Mouse (Mus musculus): ENCODE measurements around the gene Nrg4. TPM values are rescaled to one million over a fixed set of nuclear protein-coding genes. Genes with fewer than 3 reads are reported as not detected.
"Not testable (repeated sequence)": the region's sequence is repeated elsewhere in the genome, so short reads cannot be mapped to it uniquely, and the experiment has no call there.

The Nrg4 gene
- polyA plus RNA-seq, 1 experiment from 2014 or later: 1.0 TPM

- Histone ChIP-seq H3K4me3 (no peak overlapping the region), H3K27ac (no peak overlapping the region), H3K9me3 (no peaks in the 10 kb centered on the region), H3K27me3 (no peaks in the 10 kb centered on the region), H3K4me2 (no peak overlapping the region), H3K36me3 (no peaks in the 10 kb centered on the region), H3K4me1 (0 out of 2 replicates have a peak, but pooled peaks cover 2% of the 10 kb centered on the region), H3K9ac (no peak overlapping the region)
- ATAC-seq (ENCODE audit: borderline replicate concordance, extremely low read depth, low FRiP score, low TSS enrichment): no peak
- WGBS: 63% methylated on average over 4 of the region's 4 CpGs
These were observed 52.7 kb downstream of the Nrg4 start for GRCm38 (mm10) chr9:55273906-55274305.

GRCm38 (mm10) chr9:55271960-55272560 is 54.6 kb downstream of the Nrg4 start:
- no peak overlapping the region for H3K9ac ChIP-seq
- no peak for ATAC-seq (ENCODE audit: borderline replicate concordance, extremely low read depth, low FRiP score, low TSS enrichment)
- H3K4me2 ChIP-seq: no peak overlapping the region
- no peaks in the 10 kb centered on the region for H3K36me3 ChIP-seq
- H3K27ac ChIP-seq: no peak overlapping the region
- no peak overlapping the region for H3K4me3 ChIP-seq
- H3K4me1 ChIP-seq: 0 out of 2 replicates have a peak, but pooled peaks cover 2% of the 10 kb centered on the region
- 50% methylated on average over 5 of the region's 5 CpGs for WGBS
- H3K27me3 ChIP-seq: no peaks in the 10 kb centered on the region
- H3K9me3 ChIP-seq: no peaks in the 10 kb centered on the region

- WGBS: 52% methylated on average over 8 of the region's 8 CpGs
- H3K4me2 ChIP-seq: no peak overlapping the region
- ATAC-seq (ENCODE audit: borderline replicate concordance, extremely low read depth, low FRiP score, low TSS enrichment): no peak
- no peak overlapping the region for H3K27ac ChIP-seq
- H3K4me3 ChIP-seq: no peak overlapping the region
- no peaks in the 10 kb centered on the region for H3K36me3 ChIP-seq
- no peaks in the 10 kb centered on the region for H3K27me3 ChIP-seq
- H3K9ac ChIP-seq: no peak overlapping the region
- no peaks in the 10 kb centered on the region for H3K4me1 ChIP-seq
- H3K9me3 ChIP-seq: no peaks in the 10 kb centered on the region
These were observed 62.0 kb downstream of the Nrg4 start for GRCm38 (mm10) chr9:55264356-55265302.

GRCm38 (mm10) chr9:55259741-55260140 is 66.9 kb downstream of the Nrg4 start:
- Histone ChIP-seq H3K36me3 (no peaks in the 10 kb centered on the region), H3K9ac (no peak overlapping the region), H3K4me3 (no peak overlapping the region), H3K4me2 (no peak overlapping the region), H3K27me3 (no peaks in the 10 kb centered on the region), H3K4me1 (no peaks in the 10 kb centered on the region), H3K27ac (no peak overlapping the region), H3K9me3 (no peaks in the 10 kb centered on the region)
- no peak for ATAC-seq (ENCODE audit: borderline replicate concordance, extremely low read depth, low FRiP score, low TSS enrichment)
- 53% methylated on average over 6 of the region's 6 CpGs for WGBS

- no peak overlapping the region for H3K9ac ChIP-seq
These were observed 69.5 kb downstream of the Nrg4 start for GRCm38 (mm10) chr9:55257105-55257504.

GRCm38 (mm10) chr9:55255604-55256003 is 71.0 kb downstream of the Nrg4 start:
- Histone ChIP-seq H3K27ac (no peak overlapping the region), H3K27me3 (no peaks in the 10 kb centered on the region), H3K36me3 (no peaks in the 10 kb centered on the region), H3K4me2 (no peak overlapping the region), H3K4me3 (no peak overlapping the region), H3K4me1 (no peaks in the 10 kb centered on the region), H3K9me3 (no peaks in the 10 kb centered on the region), H3K9ac (no peak overlapping the region)
- 54% methylated on average over 4 of the region's 4 CpGs for WGBS
- no peak for ATAC-seq (ENCODE audit: borderline replicate concordance, extremely low read depth, low FRiP score, low TSS enrichment)

More at GRCm38 (mm10) chr9:55257105-55257504, 69.5 kb downstream of the Nrg4 start:
- Histone ChIP-seq H3K36me3 (no peaks in the 10 kb centered on the region), H3K4me1 (no peaks in the 10 kb centered on the region), H3K4me3 (no peak overlapping the region), H3K27me3 (no peaks in the 10 kb centered on the region), H3K4me2 (no peak overlapping the region), H3K9me3 (no peaks in the 10 kb centered on the region), H3K27ac (no peak overlapping the region)
- no peak for ATAC-seq (ENCODE audit: borderline replicate concordance, extremely low read depth, low FRiP score, low TSS enrichment)
- 85% methylated on average over 2 of the region's 2 CpGs for WGBS

- Histone ChIP-seq H3K9ac (no peak overlapping the region), H3K4me2 (no peak overlapping the region), H3K4me1 (no peaks in the 10 kb centered on the region), H3K27ac (no peak overlapping the region), H3K36me3 (no peaks in the 10 kb centered on the region), H3K9me3 (no peaks in the 10 kb centered on the region), H3K4me3 (no peak overlapping the region), H3K27me3 (no peaks in the 10 kb centered on the region)
- no peak for ATAC-seq (ENCODE audit: borderline replicate concordance, extremely low read depth, low FRiP score, low TSS enrichment)
- 90% methylated on average over 5 of the region's 5 CpGs for WGBS
These were observed 71.6 kb downstream of the Nrg4 start for GRCm38 (mm10) chr9:55255056-55255455.

- WGBS: 24% methylated on average over 1 of the region's 1 CpGs
- no peaks in the 10 kb centered on the region for H3K9me3 ChIP-seq
- no peak for ATAC-seq (ENCODE audit: borderline replicate concordance, extremely low read depth, low FRiP score, low TSS enrichment)
These were observed 72.8 kb downstream of the Nrg4 start for GRCm38 (mm10) chr9:55253849-55254248.

GRCm38 (mm10) chr9:55252097-55252496 is 74.5 kb downstream of the Nrg4 start:
- H3K9ac ChIP-seq; H3K27ac ChIP-seq; H3K4me1 ChIP-seq; ATAC-seq (ENCODE audit: borderline replicate concordance, extremely low read depth, low FRiP score, low TSS enrichment); H3K36me3 ChIP-seq; H3K9me3 ChIP-seq; H3K4me3 ChIP-seq; H3K27me3 ChIP-seq; H3K4me2 ChIP-seq: not testable (repeated sequence)
- 58% methylated on average over 2 of the region's 2 CpGs for WGBS

More at GRCm38 (mm10) chr9:55253849-55254248, 72.8 kb downstream of the Nrg4 start:
- Histone ChIP-seq H3K27me3 (no peaks in the 10 kb centered on the region), H3K4me2 (no peak overlapping the region), H3K9ac (no peak overlapping the region), H3K4me1 (no peaks in the 10 kb centered on the region), H3K4me3 (no peak overlapping the region), H3K27ac (no peak overlapping the region), H3K36me3 (no peaks in the 10 kb centered on the region)

GRCm38 (mm10) chr9:55250595-55251247 is 75.9 kb downstream of the Nrg4 start:
- no peak overlapping the region for H3K27ac ChIP-seq
- H3K4me1 ChIP-seq: no peaks in the 10 kb centered on the region
- WGBS: 77% methylated on average over 6 of the region's 6 CpGs
- H3K4me2 ChIP-seq: no peak overlapping the region
- no peaks in the 10 kb centered on the region for H3K9me3 ChIP-seq
- ATAC-seq (ENCODE audit: borderline replicate concordance, extremely low read depth, low FRiP score, low TSS enrichment): no peak
- H3K4me3 ChIP-seq: no peak overlapping the region
- H3K27me3 ChIP-seq: no peaks in the 10 kb centered on the region
- no peaks in the 10 kb centered on the region for H3K36me3 ChIP-seq
- no peak overlapping the region for H3K9ac ChIP-seq

- Histone ChIP-seq H3K4me1 (no peaks in the 10 kb centered on the region), H3K4me3 (no peak overlapping the region), H3K36me3 (no peaks in the 10 kb centered on the region), H3K9ac (no peak overlapping the region), H3K27me3 (no peaks in the 10 kb centered on the region), H3K27ac (no peak overlapping the region), H3K4me2 (no peak overlapping the region), H3K9me3 (no peaks in the 10 kb centered on the region)
- ATAC-seq (ENCODE audit: borderline replicate concordance, extremely low read depth, low FRiP score, low TSS enrichment): no peak
- 73% methylated on average over 4 of the region's 4 CpGs for WGBS
These were observed 78.2 kb downstream of the Nrg4 start for GRCm38 (mm10) chr9:55248465-55248864.

- Histone ChIP-seq H3K4me2 (no peak overlapping the region), H3K4me3 (no peak overlapping the region), H3K27ac (no peak overlapping the region), H3K9me3 (no peaks in the 10 kb centered on the region), H3K36me3 (no peaks in the 10 kb centered on the region), H3K9ac (no peak overlapping the region), H3K27me3 (no peaks in the 10 kb centered on the region), H3K4me1 (0 out of 2 replicates have a peak, but pooled peaks cover 3% of the 10 kb centered on the region)
- 90% methylated on average over 4 of the region's 4 CpGs for WGBS
- no peak for ATAC-seq (ENCODE audit: borderline replicate concordance, extremely low read depth, low FRiP score, low TSS enrichment)
These were observed 79.7 kb downstream of the Nrg4 start for GRCm38 (mm10) chr9:55246918-55247317.

Data from lung, embryonic 15.5 days (tissue).